Mouse (Mus musculus) heart, embryonic 13.5 days (tissue): ENCODE data around the gene Naxd. TPM values are rescaled to one million over a fixed set of nuclear protein-coding genes. Genes with fewer than 3 reads are reported as not detected.
"Not testable (repeated sequence)": the region's sequence is repeated elsewhere in the genome, so short reads cannot be mapped to it uniquely, and the experiment has no call there.

Experiments
- ATAC-seq: fragments of 200-750 bp; cut with Nextera tagmentation; 2 replicates; pipeline ENCODE4 v1.8.0; 2017; ENCODE audit warnings: moderate TSS enrichment; ENCODE audit not compliant: insufficient number of reproducible peaks, low FRiP score, low TSS enrichment; ENCODE audit errors: extremely low read depth
- H3K27ac ChIP-seq: fragments of 300-500 bp; sonication (generic); replicated peaks from 2 replicates; pipeline ENCODE4 v1.5.1; 2015; ENCODE audit warnings: moderate library complexity, mild to moderate bottlenecking, inconsistent platforms
- H3K27me3 ChIP-seq: fragments of 300-500 bp; sonication (generic); replicated peaks from 2 replicates; pipeline ENCODE4 v1.6.1; 2015; ENCODE audit warnings: mild to moderate bottlenecking, inconsistent platforms
- H3K36me3 ChIP-seq: fragments of 300-500 bp; sonication (generic); 2 replicates; pipeline ENCODE4 v1.6.1; 2015; ENCODE audit warnings: mild to moderate bottlenecking, inconsistent platforms
- H3K4me1 ChIP-seq: fragments of 300-500 bp; sonication (generic); 2 replicates; pipeline ENCODE4 v1.6.1; 2015; ENCODE audit warnings: inconsistent platforms
- H3K4me2 ChIP-seq: fragments of 300-500 bp; sonication (generic); 2 replicates; pipeline ENCODE4 v1.6.1; 2015; ENCODE audit warnings: inconsistent platforms, mild to moderate bottlenecking, moderate library complexity
- H3K4me3 ChIP-seq: fragments of 300-500 bp; sonication (generic); 2 replicates; pipeline ENCODE4 v1.5.1; 2015; ENCODE audit warnings: moderate library complexity, mild to moderate bottlenecking, inconsistent platforms
- H3K9ac ChIP-seq: fragments of 300-500 bp; sonication (generic); 2 replicates; pipeline ENCODE4 v1.6.1; 2015; ENCODE audit warnings: inconsistent platforms, mild to moderate bottlenecking, moderate library complexity
- H3K9me3 ChIP-seq: fragments of 300-500 bp; sonication (generic); 2 replicates; pipeline ENCODE4 v1.6.1; 2016; ENCODE audit warnings: inconsistent platforms
- WGBS: fragments of 180-500 bp; shearing (Covaris S2); methylation state at CpG from one replicate; pipeline ENCODE4 v1.1.7; 2015; ENCODE audit warnings: mixed read lengths; 5-methylcytosine and 5-hydroxymethylcytosine counted together
- polyA plus RNA-seq: library from polyadenylated mRNA; unstranded; fragments of >200 nt; fragmentation: Nextera tagmentation; extraction: Ambion mirVana; gene quantifications from 2 replicates; pipeline ENCODE4 v1.2.1, GENCODE M21; 2015

The Naxd gene
- polyA plus RNA-seq, 1 experiment from 2014 or later = 73.5 TPM

DNA sequence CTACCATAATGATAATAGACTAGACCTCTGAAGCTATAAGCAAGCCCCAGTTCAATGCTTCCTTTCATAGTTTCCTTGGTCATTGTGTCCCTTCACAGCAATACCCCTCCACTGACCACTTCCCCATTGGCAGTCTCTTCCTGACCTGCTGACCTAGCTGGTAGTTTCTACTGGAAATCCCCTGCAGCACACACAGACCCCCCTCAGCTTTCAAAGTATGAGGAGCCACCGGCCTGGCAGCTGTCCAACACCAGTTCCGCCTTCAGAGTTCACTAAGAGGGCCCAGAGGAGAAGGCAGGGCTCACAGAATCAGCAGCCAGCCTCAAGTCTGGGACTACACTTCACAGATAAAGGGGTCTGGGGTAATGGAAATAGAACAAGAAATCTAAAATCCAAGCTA is 36.4 kb upstream of the Naxd start:
- no peak overlapping the region for H3K9ac ChIP-seq
- H3K36me3 ChIP-seq = 0 out of 2 replicates have a peak, but pooled peaks cover 4% of the 10 kb centered on the region
- no peaks in the 10 kb centered on the region for H3K9me3 ChIP-seq
- H3K4me2 ChIP-seq = no peak overlapping the region
- no peak overlapping the region for H3K4me3 ChIP-seq
- peak overlapping the region; percentile 46 for H3K27ac ChIP-seq
- peaks cover 72% of the 10 kb centered on the region for H3K4me1 ChIP-seq
- ATAC-seq = no peak
- no peaks in the 10 kb centered on the region for H3K27me3 ChIP-seq
- 10% methylated on average over 2 of the region's 2 CpGs for WGBS

DNA sequence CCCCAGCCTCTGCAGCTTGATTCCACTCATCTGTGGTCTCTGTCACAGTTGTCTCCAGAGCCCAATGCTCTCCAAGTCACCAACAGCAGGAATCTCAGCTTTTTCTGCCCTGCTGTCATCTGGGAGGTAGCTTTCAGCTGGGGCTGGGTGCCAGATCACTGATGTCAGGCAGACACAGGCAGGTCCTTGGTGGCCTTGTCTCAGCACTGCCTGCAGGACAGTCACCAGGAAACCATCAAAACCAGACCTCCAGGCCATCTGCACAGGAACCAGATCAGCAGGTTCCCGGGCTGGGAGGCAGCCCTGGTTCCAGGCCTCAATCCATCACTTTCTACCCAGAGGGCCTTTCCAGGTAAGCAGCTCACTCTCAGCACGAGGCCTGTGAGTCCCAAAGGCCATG is 35.5 kb upstream of the Naxd start:
- 48% methylated on average over 2 of the region's 2 CpGs for WGBS
- Histone ChIP-seq H3K4me2 (no peak overlapping the region), H3K9me3 (no peaks in the 10 kb centered on the region), H3K36me3 (0 out of 2 replicates have a peak, but pooled peaks cover 4% of the 10 kb centered on the region), H3K27me3 (no peaks in the 10 kb centered on the region), H3K4me1 (peaks cover 71% of the 10 kb centered on the region), H3K9ac (no peak overlapping the region), H3K4me3 (no peak overlapping the region), H3K27ac (peak overlapping the region; percentile 46; the same call in 1 of the 2 replicates)
- no peak for ATAC-seq

DNA sequence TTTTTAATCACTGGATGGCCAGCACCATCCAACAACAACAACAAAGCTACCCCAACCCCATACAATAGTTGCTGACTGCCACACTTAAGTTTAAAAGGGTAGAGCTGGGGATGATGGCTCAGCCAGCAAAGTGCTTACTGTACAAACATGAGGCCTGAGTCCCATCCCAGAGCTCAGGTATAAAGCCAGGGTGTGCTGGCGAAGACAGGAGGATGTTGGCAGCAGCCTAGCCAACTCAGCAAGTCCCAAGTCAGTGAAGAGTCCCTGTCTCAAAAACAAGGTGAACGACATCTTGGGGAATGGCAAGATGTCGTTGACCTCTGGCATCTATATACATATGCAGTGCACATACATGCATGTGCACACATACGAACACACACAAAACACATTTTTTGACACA is 34.7 kb upstream of the Naxd start:
- 86% methylated on average over 4 of the region's 4 CpGs for WGBS

DNA sequence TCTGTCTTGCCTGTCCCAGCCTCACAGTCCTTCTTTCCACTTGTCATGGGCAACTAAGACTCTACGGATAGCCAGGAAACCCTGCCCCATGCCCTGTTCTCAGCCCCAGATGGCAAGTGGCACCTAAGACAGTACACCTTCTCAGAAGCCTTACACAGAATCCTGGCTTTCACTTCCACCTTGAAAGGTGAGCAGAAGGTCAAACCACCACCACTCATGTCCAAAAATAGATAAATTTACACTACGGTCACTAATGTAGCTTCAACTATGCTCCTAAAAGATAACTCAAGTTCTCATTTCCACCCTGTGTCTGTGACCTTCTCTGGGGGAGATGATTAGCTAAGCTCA is 33.8 kb upstream of the Naxd start:
- no peak overlapping the region for H3K9ac ChIP-seq
- H3K36me3 ChIP-seq = peaks cover 17% of the 10 kb centered on the region
- 0 out of 2 replicates have a peak, but pooled peaks cover 4% of the 10 kb centered on the region for H3K9me3 ChIP-seq
- ATAC-seq = no peak
- peaks cover 54% of the 10 kb centered on the region for H3K4me1 ChIP-seq
- WGBS = 52% methylated on average over 2 of the region's 2 CpGs
- no peaks in the 10 kb centered on the region for H3K27me3 ChIP-seq
- H3K4me2 ChIP-seq = no peak overlapping the region
- H3K4me3 ChIP-seq = no peak overlapping the region
- peak overlapping the region; percentile 62 for H3K27ac ChIP-seq

More for the DNA sequence above, 34.7 kb upstream of the Naxd start:
- 0 out of 2 replicates have a peak, but pooled peaks cover 4% of the 10 kb centered on the region for H3K9me3 ChIP-seq
- no peak for ATAC-seq
- no peak overlapping the region for H3K4me2 ChIP-seq
- H3K36me3 ChIP-seq = peaks cover 12% of the 10 kb centered on the region
- no peak overlapping the region for H3K4me3 ChIP-seq
- H3K27ac ChIP-seq = no peak overlapping the region
- H3K9ac ChIP-seq = no peak overlapping the region
- H3K4me1 ChIP-seq = peaks cover 63% of the 10 kb centered on the region
- H3K27me3 ChIP-seq = no peaks in the 10 kb centered on the region

DNA sequence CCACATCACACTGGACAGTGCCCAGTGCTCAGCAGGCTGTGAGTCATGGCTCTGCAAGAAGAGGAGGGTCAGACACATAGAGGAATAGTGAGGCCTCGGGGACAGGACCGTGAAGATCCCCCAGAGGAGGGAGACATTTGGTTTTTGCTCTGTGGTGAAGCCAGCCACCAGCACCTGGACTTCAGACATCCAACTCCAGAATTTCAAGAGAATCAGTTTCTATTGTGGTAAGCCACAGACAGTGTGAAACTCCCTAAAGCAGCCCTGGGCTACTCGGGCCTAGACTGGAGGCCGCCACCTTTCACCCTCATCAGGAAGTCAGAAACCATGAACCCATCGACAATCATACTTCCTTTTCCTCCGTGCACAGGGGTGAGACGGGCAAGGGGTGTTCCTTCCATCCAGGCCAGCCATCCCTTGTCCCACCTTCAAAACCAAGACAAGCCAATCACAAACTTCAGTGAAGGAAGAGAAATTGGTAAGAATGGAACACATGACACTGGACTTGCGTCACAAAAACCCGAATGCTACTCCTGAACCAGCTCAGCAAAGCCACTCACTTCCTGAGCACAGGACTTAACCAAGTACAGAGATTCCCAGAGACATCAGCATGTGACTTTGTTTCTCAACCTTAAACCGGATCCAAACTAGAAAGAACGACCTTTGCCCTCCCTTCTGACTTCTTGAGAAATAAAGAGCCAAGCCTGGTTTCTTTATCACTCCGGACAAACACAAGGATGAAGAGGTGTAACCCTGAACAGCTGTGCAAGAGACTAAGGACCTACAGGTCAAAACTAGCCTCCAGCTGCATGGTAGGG is 33.2 kb upstream of the Naxd start:
- H3K36me3 ChIP-seq = peaks cover 17% of the 10 kb centered on the region
- H3K4me3 ChIP-seq = no peak overlapping the region
- ATAC-seq = no peak
- 0 out of 2 replicates have a peak overlapping the region, but pooled peaks have one; percentile 33 for H3K9ac ChIP-seq
- no peak overlapping the region for H3K4me2 ChIP-seq
- peaks cover 52% of the 10 kb centered on the region for H3K4me1 ChIP-seq
- H3K9me3 ChIP-seq = 0 out of 2 replicates have a peak, but pooled peaks cover 4% of the 10 kb centered on the region
- no peaks in the 10 kb centered on the region for H3K27me3 ChIP-seq
- WGBS = 63% methylated on average over 12 of the region's 12 CpGs
- H3K27ac ChIP-seq = peak overlapping the region; percentile 62

DNA sequence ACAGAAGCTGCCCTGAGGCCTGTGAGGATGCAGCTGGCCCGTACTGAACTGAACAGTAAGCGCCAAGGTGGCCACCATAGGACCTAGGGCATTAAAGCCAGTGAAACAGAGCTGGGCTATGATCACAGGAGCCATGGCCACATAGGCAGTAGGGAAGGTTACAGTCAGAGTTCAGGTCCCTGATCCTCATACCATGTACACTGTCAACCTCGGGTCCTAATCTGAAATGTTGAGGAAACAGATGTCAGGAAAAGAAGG is 32.7 kb upstream of the Naxd start:
- H3K4me3 ChIP-seq = no peak overlapping the region
- H3K4me2 ChIP-seq = no peak overlapping the region
- peaks cover 17% of the 10 kb centered on the region for H3K36me3 ChIP-seq
- H3K27ac ChIP-seq = no peak overlapping the region
- peaks cover 48% of the 10 kb centered on the region for H3K4me1 ChIP-seq
- WGBS = 60% methylated on average over 3 of the region's 3 CpGs
- no peak overlapping the region for H3K9ac ChIP-seq
- no peaks in the 10 kb centered on the region for H3K27me3 ChIP-seq
- H3K9me3 ChIP-seq = 0 out of 2 replicates have a peak, but pooled peaks cover 4% of the 10 kb centered on the region
- no peak for ATAC-seq

DNA sequence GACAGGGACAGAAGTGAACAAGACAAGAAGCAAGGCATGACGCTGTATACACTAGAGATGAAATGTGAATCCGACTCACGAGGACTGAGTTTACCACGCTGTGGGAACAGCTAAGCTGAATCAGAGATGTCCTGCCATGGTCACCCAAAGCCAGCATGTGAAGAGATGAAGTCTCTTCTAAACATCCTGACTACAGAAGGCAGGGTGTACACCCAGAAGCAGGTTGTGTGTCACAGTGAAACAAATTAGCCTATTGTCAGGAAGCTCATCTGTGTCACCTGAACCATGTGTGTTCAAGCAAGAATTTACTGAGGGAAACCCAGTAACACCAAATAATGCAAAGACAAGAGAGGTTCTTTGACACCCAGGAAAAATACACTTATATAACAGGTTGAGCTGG is 31.7 kb upstream of the Naxd start:
- no peaks in the 10 kb centered on the region for H3K27me3 ChIP-seq
- H3K9ac ChIP-seq = no peak overlapping the region
- no peak overlapping the region for H3K27ac ChIP-seq
- H3K36me3 ChIP-seq = peaks cover 14% of the 10 kb centered on the region
- ATAC-seq = no peak
- 84% methylated on average over 4 of the region's 4 CpGs for WGBS
- no peak overlapping the region for H3K4me3 ChIP-seq
- H3K9me3 ChIP-seq = 0 out of 2 replicates have a peak, but pooled peaks cover 4% of the 10 kb centered on the region
- no peak overlapping the region for H3K4me2 ChIP-seq
- H3K4me1 ChIP-seq = peaks cover 46% of the 10 kb centered on the region

DNA sequence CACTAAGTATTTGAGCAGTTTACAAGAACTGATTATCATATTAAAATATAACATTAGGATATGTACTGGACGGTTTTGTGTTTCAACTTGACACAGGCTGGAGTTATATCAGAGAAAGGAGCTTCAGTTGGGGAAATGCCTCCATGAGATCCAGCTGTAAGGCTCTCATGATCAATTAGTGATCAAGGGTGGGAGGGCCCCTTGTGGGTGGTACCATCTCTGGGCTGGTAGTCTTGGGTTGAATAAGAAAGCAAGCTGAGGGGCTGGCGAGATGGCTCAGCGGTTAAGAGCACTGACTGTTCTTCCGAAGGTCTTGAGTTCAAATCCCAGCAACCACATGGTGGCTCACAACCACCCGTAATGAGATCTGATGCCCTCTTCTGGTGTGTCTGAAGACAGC is 30.8 kb upstream of the Naxd start:
- ATAC-seq, H3K9ac ChIP-seq, H3K4me2 ChIP-seq, H3K27me3 ChIP-seq, H3K27ac ChIP-seq, H3K9me3 ChIP-seq, H3K4me3 ChIP-seq: not testable (repeated sequence)
- peaks cover 43% of the 10 kb centered on the region for H3K4me1 ChIP-seq
- 88% methylated on average over 5 of the region's 5 CpGs for whole genome bisulfite sequencing
- peaks cover 13% of the 10 kb centered on the region for H3K36me3 ChIP-seq

DNA sequence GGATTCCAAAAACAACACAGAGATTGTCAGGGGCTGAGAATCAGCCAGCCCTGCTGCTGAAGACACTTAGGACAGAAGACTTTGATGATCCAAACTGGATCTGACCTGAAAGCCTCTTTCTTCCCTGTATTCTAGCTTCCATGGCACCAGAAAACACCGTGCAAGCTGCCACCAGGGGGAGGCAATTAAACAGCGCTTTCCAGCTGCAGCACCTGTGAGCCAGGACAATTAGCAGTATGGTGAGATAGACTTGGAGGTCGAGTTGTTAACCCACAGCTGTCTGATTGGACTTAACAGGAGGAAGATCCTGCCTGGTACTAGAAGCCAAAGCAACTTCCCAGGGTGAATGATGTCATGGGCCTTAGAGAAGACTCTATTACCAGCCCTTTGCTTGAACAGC is 28.2 kb upstream of the Naxd start:
- WGBS = 5% methylated on average over 3 of the region's 3 CpGs
- H3K4me3 ChIP-seq = no peak overlapping the region
- ATAC-seq = no peak
- H3K4me2 ChIP-seq = no peak overlapping the region
- no peak overlapping the region for H3K27ac ChIP-seq
- H3K4me1 ChIP-seq = peaks cover 44% of the 10 kb centered on the region
- H3K9me3 ChIP-seq = 0 out of 2 replicates have a peak, but pooled peaks cover 4% of the 10 kb centered on the region
- peaks cover 3% of the 10 kb centered on the region; the same call in 1 of the 2 replicates for H3K27me3 ChIP-seq
- peaks cover 13% of the 10 kb centered on the region for H3K36me3 ChIP-seq
- no peak overlapping the region for H3K9ac ChIP-seq

DNA sequence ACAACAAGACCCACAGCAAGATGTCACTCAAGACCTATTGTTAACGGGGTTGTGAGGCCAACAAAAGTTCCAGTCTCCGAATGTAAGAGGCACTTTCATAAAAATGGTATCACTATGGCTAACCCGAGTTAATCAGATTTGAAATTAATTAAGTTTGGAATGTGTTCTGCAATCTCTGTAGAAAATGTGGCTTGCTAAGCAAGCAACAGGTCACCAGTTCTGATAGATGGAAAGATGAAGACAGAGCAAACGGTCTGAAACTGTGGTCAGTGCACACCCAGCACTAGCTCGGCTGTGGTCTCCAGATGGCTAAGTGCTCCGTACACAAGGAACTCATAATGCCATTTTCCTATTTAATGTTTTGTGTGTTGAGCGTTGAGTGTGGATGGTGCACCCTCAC is 26.6 kb upstream of the Naxd start:
- WGBS = 71% methylated on average over 7 of the region's 7 CpGs
- Histone ChIP-seq H3K9ac (peak overlapping the region; percentile 33; the same call in 1 of the 2 replicates), H3K27ac (no peak overlapping the region), H3K4me3 (no peak overlapping the region), H3K36me3 (peaks cover 13% of the 10 kb centered on the region), H3K4me1 (peaks cover 48% of the 10 kb centered on the region), H3K9me3 (0 out of 2 replicates have a peak, but pooled peaks cover 4% of the 10 kb centered on the region), H3K4me2 (no peak overlapping the region), H3K27me3 (peaks cover 15% of the 10 kb centered on the region)
- ATAC-seq = no peak

DNA sequence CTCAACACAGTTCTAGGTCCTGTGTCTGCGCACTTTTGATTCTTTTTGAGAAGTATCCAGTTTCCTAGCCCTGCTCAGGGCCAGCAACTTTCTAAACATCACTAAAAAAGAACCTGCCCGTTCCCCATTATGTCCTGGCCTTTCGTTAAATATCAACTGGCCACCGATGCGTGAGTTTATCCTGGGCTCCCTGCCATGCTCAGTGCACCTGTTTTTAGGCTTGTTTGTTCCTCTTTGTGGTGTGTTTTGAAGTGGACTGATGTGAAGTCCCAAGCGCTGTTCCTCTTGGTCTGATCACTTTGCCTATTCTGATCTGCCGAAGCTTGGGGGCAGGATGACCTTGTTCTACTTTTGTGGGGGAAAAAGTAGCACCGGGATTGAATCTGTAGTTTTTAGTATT is 26.0 kb upstream of the Naxd start:
- Histone ChIP-seq H3K27me3 (peaks cover 21% of the 10 kb centered on the region), H3K36me3 (peaks cover 13% of the 10 kb centered on the region), H3K4me3 (no peak overlapping the region), H3K4me1 (peaks cover 55% of the 10 kb centered on the region), H3K27ac (no peak overlapping the region), H3K9me3 (0 out of 2 replicates have a peak, but pooled peaks cover 4% of the 10 kb centered on the region), H3K4me2 (no peak overlapping the region), H3K9ac (peak overlapping the region; percentile 33; the same call in 1 of the 2 replicates)
- 55% methylated on average over 8 of the region's 8 CpGs for WGBS
- ATAC-seq = no peak

DNA sequence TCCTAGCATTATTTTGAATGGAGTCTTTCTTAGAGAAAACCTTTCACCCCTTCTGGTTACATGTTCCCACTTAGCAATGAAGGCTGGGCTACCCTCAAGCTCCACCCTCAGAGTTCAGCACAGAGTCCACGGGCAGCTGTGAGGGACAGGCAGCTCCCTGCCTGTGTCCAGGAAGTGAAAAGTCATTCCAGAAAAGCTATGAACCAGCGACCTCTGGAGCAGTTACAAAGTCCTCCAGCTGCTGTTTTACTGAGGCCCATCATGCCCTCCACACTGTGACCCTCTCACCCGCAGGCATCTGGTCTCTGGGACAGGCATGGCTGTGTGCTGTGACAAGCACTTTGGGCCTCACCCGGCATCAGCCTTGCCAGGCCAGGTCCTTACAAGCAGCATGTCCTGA is 24.2 kb upstream of the Naxd start:
- WGBS = 22% methylated on average over 4 of the region's 4 CpGs
- H3K9ac ChIP-seq = peak overlapping the region; percentile 70
- no peak for ATAC-seq
- H3K9me3 ChIP-seq = no peaks in the 10 kb centered on the region
- H3K4me3 ChIP-seq = peak overlapping the region; percentile 15; the same call in 1 of the 2 replicates
- H3K27me3 ChIP-seq = peaks cover 24% of the 10 kb centered on the region
- H3K36me3 ChIP-seq = 0 out of 2 replicates have a peak, but pooled peaks cover 4% of the 10 kb centered on the region
- H3K27ac ChIP-seq = peak overlapping the region; percentile 95
- H3K4me1 ChIP-seq = peaks cover 65% of the 10 kb centered on the region
- H3K4me2 ChIP-seq = peak overlapping the region; percentile 96
